Comparison of ENCODE assay signal across 16 mouse cellular contexts in genomic region chr13:92731811-92732210, GRCm38 (mm10).
DNase-seq lines count a peak whose midpoint lies in the region; ATAC-seq and TF ChIP-seq lines count a peak whose summit lies in the region.
"Had no signal": no experiment of that assay in that cellular context is flagged by ENCODE, and none has a peak within 500 bp of the region (broad histone marks: within the 10 kb centered on the region; RNA-seq: fewer than 3 reads in every experiment).

No protein-coding gene starts in this region.

- no peak overlapping the region for H3K4me3 ChIP-seq in forebrain, embryonic 14.5 days (ENCODE audit: low read depth, low read length)
- no peak overlapping the region for H3K4me3 ChIP-seq in forebrain, embryonic 12.5 days (replicated peaks)
- H3K4me3 ChIP-seq in heart, postnatal 0 days (ENCODE audit: low read depth, low read length) = no peak overlapping the region
- no peak overlapping the region for H3K4me3 ChIP-seq in heart, embryonic 11.5 days (ENCODE audit: low read depth, low read length)
- no peak overlapping the region for H3K4me3 ChIP-seq in MEL (ENCODE audit: control insufficient read depth in 1 of 2, insufficient read depth in 1 of 2, low read depth in 2 of 2, low read length in 2 of 2)
- H3K4me3 ChIP-seq in hindbrain, postnatal 0 days (ENCODE audit: low read length) = no peak overlapping the region
- H3K4me3 ChIP-seq: limb, embryonic 15.5 days; midbrain, embryonic 12.5 days; myocyte had no signal

- no peak overlapping the region for H3K9ac ChIP-seq in forebrain, embryonic 14.5 days (ENCODE audit: low read length)
- no peak overlapping the region for H3K9ac ChIP-seq in forebrain, embryonic 12.5 days
- H3K9ac ChIP-seq in heart, postnatal 0 days (replicated peaks; ENCODE audit: low read depth, low read length) = no peak overlapping the region
- no peak overlapping the region for H3K9ac ChIP-seq in heart, embryonic 11.5 days (ENCODE audit: low read depth, low read length)
- no peak overlapping the region for H3K9ac ChIP-seq in MEL (ENCODE audit: control insufficient read depth, low read depth, low read length, poor library complexity, severe bottlenecking)
- no peak overlapping the region for H3K9ac ChIP-seq in hindbrain, postnatal 0 days (replicated peaks; ENCODE audit: low read length)
- H3K9ac ChIP-seq: limb, embryonic 15.5 days; midbrain, embryonic 12.5 days had no signal

- H3K9me3 ChIP-seq in forebrain, embryonic 14.5 days (replicated peaks; ENCODE audit: control insufficient read depth, low read length) = no peaks in the 10 kb centered on the region
- no peaks in the 10 kb centered on the region for H3K9me3 ChIP-seq in forebrain, embryonic 12.5 days
- H3K9me3 ChIP-seq in heart, postnatal 0 days (replicated peaks; ENCODE audit: control insufficient read depth, low read length) = no peaks in the 10 kb centered on the region
- H3K9me3 ChIP-seq in heart, embryonic 11.5 days (replicated peaks; ENCODE audit: control insufficient read depth, low read length) = no peaks in the 10 kb centered on the region
- no peaks in the 10 kb centered on the region for H3K9me3 ChIP-seq in MEL (replicated peaks; ENCODE audit: insufficient read depth, low read length)
- no peaks in the 10 kb centered on the region for H3K9me3 ChIP-seq in hindbrain, postnatal 0 days (ENCODE audit: low read length)
- H3K9me3 ChIP-seq: limb, embryonic 15.5 days; midbrain, embryonic 12.5 days had no signal

- TF ChIP-seq CTCF in heart, postnatal 0 days (IDR thresholded peaks at IDR 0.05; ENCODE audit: low read depth) = no peak
- no peak for TF ChIP-seq CTCF in MEL (IDR thresholded peaks at IDR 0.05 in 2 of 3, conservative IDR thresholded peaks at IDR 0.05 in 1 of 3; ENCODE audit: control insufficient read depth in 1 of 3, insufficient read depth in 1 of 3, low read depth in 2 of 3, low read length in 3 of 3, poor library complexity in 1 of 3, severe bottlenecking in 1 of 3)
- no peak for TF ChIP-seq CTCF in hindbrain, postnatal 0 days (IDR thresholded peaks at IDR 0.05; ENCODE audit: low read depth)

- no peak overlapping the region for H3K4me2 ChIP-seq in forebrain, embryonic 14.5 days (ENCODE audit: low read length)
- no peak overlapping the region for H3K4me2 ChIP-seq in forebrain, embryonic 12.5 days
- no peak overlapping the region for H3K4me2 ChIP-seq in heart, postnatal 0 days (ENCODE audit: low read depth, low read length)
- H3K4me2 ChIP-seq in heart, embryonic 11.5 days = no peak overlapping the region
- H3K4me2 ChIP-seq in hindbrain, postnatal 0 days (ENCODE audit: low read depth, low read length) = no peak overlapping the region
- H3K4me2 ChIP-seq: limb, embryonic 15.5 days; midbrain, embryonic 12.5 days had no signal

- peak; percentile 27 for DNase-seq in forebrain, embryonic 14.5 days (ENCODE audit: low spot score)
- no peak for DNase-seq in heart, postnatal 0 days (ENCODE audit: low spot score)
- DNase-seq in MEL (ENCODE audit: low read depth, low spot score) = peak; percentile 36
- DNase-seq in hindbrain, postnatal 0 days (ENCODE audit: low spot score) = peak; percentile 34
- no peak for DNase-seq in adrenal gland, adult 18-20 months (ENCODE audit: low spot score in 2 of 2)
- DNase-seq: adrenal gland, adult 2 months; cerebellum, adult 18-20 months; lung, adult 2 months; lung, postnatal 4 days; thymus, adult 18-20 months had no signal

- no peak for TF ChIP-seq POLR2A in MEL (IDR thresholded peaks at IDR 0.05; ENCODE audit: control insufficient read depth in 1 of 2, insufficient read depth in 1 of 2, low read depth in 1 of 2, low read length in 2 of 2, poor library complexity in 1 of 2)

- no peak for TF ChIP-seq EP300 in heart, postnatal 0 days (IDR thresholded peaks at IDR 0.05; ENCODE audit: low read depth)
- TF ChIP-seq EP300 in MEL (IDR thresholded peaks at IDR 0.05; ENCODE audit: low read depth in 1 of 2, low read length in 2 of 2) = no peak

- H3K79me2 ChIP-seq in MEL (ENCODE audit: control insufficient read depth, insufficient read depth, low read length, poor library complexity) = no peaks in the 10 kb centered on the region

- TF ChIP-seq RAD21 in MEL (IDR thresholded peaks at IDR 0.05; ENCODE audit: low read depth, low read length) = no peak

- H3K4me1 ChIP-seq in forebrain, embryonic 14.5 days (ENCODE audit: control insufficient read depth, insufficient read depth, low read length) = peaks cover 13% of the 10 kb centered on the region; the same call in 1 of the 2 replicates
- peaks cover 14% of the 10 kb centered on the region for H3K4me1 ChIP-seq in forebrain, embryonic 12.5 days
- H3K4me1 ChIP-seq in heart, postnatal 0 days (ENCODE audit: control insufficient read depth, insufficient read depth) = no peaks in the 10 kb centered on the region
- H3K4me1 ChIP-seq in heart, embryonic 11.5 days (ENCODE audit: control insufficient read depth, insufficient read depth, low read length) = peaks cover 7% of the 10 kb centered on the region; the same call in 1 of the 2 replicates
- peaks cover 3 to 11% of the 10 kb centered on the region in 2 experiments for H3K4me1 ChIP-seq in MEL (ENCODE audit: control insufficient read depth in 1 of 2, insufficient read depth in 2 of 2, low read length in 2 of 2)
- peaks cover 6% of the 10 kb centered on the region; the same call in 1 of the 2 replicates for H3K4me1 ChIP-seq in hindbrain, postnatal 0 days (ENCODE audit: insufficient read depth, low read length)

- no peaks in the 10 kb centered on the region for H3K27me3 ChIP-seq in forebrain, embryonic 14.5 days (replicated peaks; ENCODE audit: control insufficient read depth, insufficient read depth, low read length)
- H3K27me3 ChIP-seq in forebrain, embryonic 12.5 days = peaks cover 4% of the 10 kb centered on the region; the same call in 1 of the 2 replicates
- H3K27me3 ChIP-seq in heart, postnatal 0 days (ENCODE audit: control insufficient read depth, insufficient read depth, low read length) = no peaks in the 10 kb centered on the region; the same call in 1 of the 2 replicates
- 0 out of 2 replicates have a peak, but pooled peaks cover 3% of the 10 kb centered on the region for H3K27me3 ChIP-seq in heart, embryonic 11.5 days (ENCODE audit: control insufficient read depth, insufficient read depth, low read length)
- no peaks in the 10 kb centered on the region for H3K27me3 ChIP-seq in MEL (ENCODE audit: control insufficient read depth in 1 of 2, insufficient read depth in 2 of 2, low read length in 2 of 2)
- H3K27me3 ChIP-seq in hindbrain, postnatal 0 days (ENCODE audit: insufficient read depth, low read length) = no peaks in the 10 kb centered on the region
- H3K27me3 ChIP-seq: limb, embryonic 15.5 days; midbrain, embryonic 12.5 days had no signal

- ATAC-seq in forebrain, embryonic 14.5 days = no peak
- ATAC-seq in forebrain, embryonic 12.5 days (ENCODE audit: low FRiP score) = no peak
- peak; percentile 49 for ATAC-seq in heart, postnatal 0 days (ENCODE audit: insufficient read depth, low read depth)
- no peak for ATAC-seq in heart, embryonic 11.5 days (replicated peaks; ENCODE audit: insufficient number of reproducible peaks, low FRiP score, low TSS enrichment)
- peak; percentile 5; the same call in 1 of the 2 replicates for ATAC-seq in hindbrain, postnatal 0 days
- ATAC-seq: inflammation-experienced regulatory T-cells, adult 6 months had no signal

- no peak overlapping the region for H3K27ac ChIP-seq in forebrain, embryonic 14.5 days (ENCODE audit: low read depth, low read length)
- no peak overlapping the region for H3K27ac ChIP-seq in forebrain, embryonic 12.5 days
- H3K27ac ChIP-seq in heart, postnatal 0 days (ENCODE audit: low read depth) = no peak overlapping the region
- no peak overlapping the region for H3K27ac ChIP-seq in heart, embryonic 11.5 days (ENCODE audit: low read depth, low read length)
- no peak overlapping the region for H3K27ac ChIP-seq in MEL (ENCODE audit: control insufficient read depth, low read depth, low read length)
- H3K27ac ChIP-seq in hindbrain, postnatal 0 days = no peak overlapping the region
- H3K27ac ChIP-seq: midbrain, embryonic 12.5 days had no signal

- 66% methylated on average over 6 of the region's 6 CpGs for WGBS in forebrain, embryonic 14.5 days
- WGBS in forebrain, embryonic 12.5 days = 87% methylated on average over 6 of the region's 6 CpGs
- WGBS in heart, postnatal 0 days = 48% methylated on average over 6 of the region's 6 CpGs
- WGBS in heart, embryonic 11.5 days (ENCODE audit: insufficient replicate concordance) = 55% methylated on average over 6 of the region's 6 CpGs
- WGBS in hindbrain, postnatal 0 days = 64% methylated on average over 6 of the region's 6 CpGs

- H3K36me3 ChIP-seq in forebrain, embryonic 14.5 days (ENCODE audit: control insufficient read depth, insufficient read depth, low read length) = no peaks in the 10 kb centered on the region
- no peaks in the 10 kb centered on the region for H3K36me3 ChIP-seq in forebrain, embryonic 12.5 days (replicated peaks)
- no peaks in the 10 kb centered on the region for H3K36me3 ChIP-seq in heart, postnatal 0 days (replicated peaks; ENCODE audit: control insufficient read depth, insufficient read depth, low read length)
- H3K36me3 ChIP-seq in heart, embryonic 11.5 days (ENCODE audit: control insufficient read depth, insufficient read depth, low read length) = no peaks in the 10 kb centered on the region
- no peaks in the 10 kb centered on the region; a peak in 1 of 4 replicates for H3K36me3 ChIP-seq in MEL (ENCODE audit: control insufficient read depth in 1 of 2, insufficient read depth in 2 of 2, low read length in 2 of 2)
- H3K36me3 ChIP-seq in hindbrain, postnatal 0 days (ENCODE audit: insufficient read depth, low read length) = no peaks in the 10 kb centered on the region
- H3K36me3 ChIP-seq: limb, embryonic 15.5 days; midbrain, embryonic 12.5 days had no signal

TF ChIP-seq in MEL, 35 proteins besides CTCF, POLR2A, EP300 and RAD21:
- TF ChIP-seq CHD2 (IDR thresholded peaks at IDR 0.05; ENCODE audit: low read length) = no peak
- TF ChIP-seq MYB (IDR thresholded peaks at IDR 0.05; ENCODE audit: low read depth, low read length) = no peak
- no peak for TF ChIP-seq TAL1 (IDR thresholded peaks at IDR 0.05; ENCODE audit: low read length)
- TF ChIP-seq CHD1 (IDR thresholded peaks at IDR 0.05; ENCODE audit: low read depth, low read length) = no peak
- TF ChIP-seq GABPA (IDR thresholded peaks at IDR 0.05; ENCODE audit: low read depth, low read length) = no peak
- TF ChIP-seq UBTF (IDR thresholded peaks at IDR 0.05; ENCODE audit: borderline replicate concordance, insufficient read depth, low read depth, low read length) = no peak
- TF ChIP-seq SIN3A (IDR thresholded peaks at IDR 0.05; ENCODE audit: low read length) = no peak
- TF ChIP-seq MAFK (IDR thresholded peaks at IDR 0.05; ENCODE audit: borderline replicate concordance, low read depth, low read length) = no peak
- TF ChIP-seq USF2 (IDR thresholded peaks at IDR 0.05; ENCODE audit: borderline replicate concordance in 1 of 2, insufficient read depth in 1 of 2, low read depth in 1 of 2, low read length in 2 of 2) = no peak

Comparison
In these comparisons a context has a peak if more than half of its experiments do, and no peak if none do; other contexts are left out.
1. ATAC-seq: peak in heart, postnatal 0 days (single experiment) and hindbrain, postnatal 0 days (single experiment); none in forebrain, embryonic 14.5 days (single experiment), forebrain, embryonic 12.5 days (single experiment) and heart, embryonic 11.5 days (single experiment).
2. DNase-seq: peak in forebrain, embryonic 14.5 days (single experiment), MEL (single experiment) and hindbrain, postnatal 0 days (single experiment); none in heart, postnatal 0 days (single experiment) and adrenal gland, adult 18-20 months (0 of 2).